Mouse (Mus musculus) kidney, embryonic 16.5 days (tissue): ENCODE measurements at regions not wholly inside any gene's neighbourhood (a gene's known extent, or its start where the extent isn't known, plus 50 kb on each side); places are given as distances from the start of the nearest gene placed in this dataset.

Source experiments
- ATAC-seq: fragments of 200-750 bp; cut with Nextera tagmentation; 2 replicates; pipeline ENCODE4 v1.8.0; 2017; ENCODE audit warnings: moderate TSS enrichment; ENCODE audit not compliant: low FRiP score, low TSS enrichment
- H3K27ac ChIP-seq: fragments of 300-500 bp; sonication (generic); 2 replicates; pipeline ENCODE4 v1.5.1; 2014; ENCODE audit warnings: low read length
- H3K27me3 ChIP-seq: fragments of 300-500 bp; sonication (generic); 2 replicates; pipeline ENCODE4 v1.6.1; 2014; ENCODE audit warnings: low read length, control low read depth, mixed read lengths; ENCODE audit not compliant: insufficient read depth
- H3K36me3 ChIP-seq: fragments of 300-500 bp; sonication (generic); 2 replicates; pipeline ENCODE4 v1.6.1; 2014; ENCODE audit warnings: low read length, control low read depth, mixed read lengths; ENCODE audit not compliant: insufficient read depth
- H3K4me1 ChIP-seq: fragments of 300-500 bp; sonication (generic); 2 replicates; pipeline ENCODE4 v1.6.1; 2014; ENCODE audit warnings: low read length, control low read depth, mixed read lengths; ENCODE audit not compliant: insufficient read depth
- H3K4me2 ChIP-seq: fragments of 300-500 bp; sonication (generic); replicated peaks from 2 replicates; pipeline ENCODE4 v1.6.1; 2014; ENCODE audit warnings: low read depth, low read length
- H3K4me3 ChIP-seq: fragments of 300-500 bp; sonication (generic); 2 replicates; pipeline ENCODE4 v1.5.1; 2014; ENCODE audit warnings: mild to moderate bottlenecking, low read length
- H3K9ac ChIP-seq: fragments of 300-500 bp; sonication (generic); replicated peaks from 2 replicates; pipeline ENCODE4 v1.6.1; 2014; ENCODE audit warnings: low read length
- H3K9me3 ChIP-seq: fragments of 300-500 bp; sonication (generic); 2 replicates; pipeline ENCODE4 v1.6.1; 2016; ENCODE audit warnings: low read length, control low read depth
- WGBS: fragments of 180-500 bp; shearing (Covaris S2); extraction: QIAGEN DNeasy Blood & Tissue Kit; methylation state at CpG from one replicate; pipeline ENCODE4 v1.1.7; 2014; 5-methylcytosine and 5-hydroxymethylcytosine counted together

GRCm38 (mm10) chr16:5627910-5628309 is 257.2 kb upstream of the Rbfox1 start:
- no peak overlapping the region for H3K27ac ChIP-seq
- no peak overlapping the region for H3K4me3 ChIP-seq
- WGBS: 13% methylated on average over 4 of the region's 4 CpGs
- peak; percentile 70; the same call in 1 of the 2 replicates for ATAC-seq
- H3K27me3 ChIP-seq: no peaks in the 10 kb centered on the region
- H3K9ac ChIP-seq: no peak overlapping the region
- H3K4me2 ChIP-seq: no peak overlapping the region
- peaks cover 23% of the 10 kb centered on the region for H3K4me1 ChIP-seq
- no peaks in the 10 kb centered on the region for H3K36me3 ChIP-seq
- H3K9me3 ChIP-seq: no peaks in the 10 kb centered on the region

GRCm38 (mm10) chr16:5627117-5627909 is 257.8 kb upstream of the Rbfox1 start:
- ATAC-seq: peak; percentile 65
- Histone ChIP-seq H3K27me3 (no peaks in the 10 kb centered on the region), H3K36me3 (no peaks in the 10 kb centered on the region), H3K9ac (no peak overlapping the region), H3K27ac (no peak overlapping the region), H3K4me3 (no peak overlapping the region), H3K4me1 (peaks cover 23% of the 10 kb centered on the region), H3K9me3 (no peaks in the 10 kb centered on the region), H3K4me2 (no peak overlapping the region)
- WGBS: 22% methylated on average over 5 of the region's 5 CpGs

GRCm38 (mm10) chr16:5625159-5625558 is 260.0 kb upstream of the Rbfox1 start:
- no peak overlapping the region for H3K4me3 ChIP-seq
- H3K27me3 ChIP-seq: no peaks in the 10 kb centered on the region
- WGBS: 23% methylated on average over 3 of the region's 3 CpGs

GRCm38 (mm10) chr16:5620566-5620965 is 264.6 kb upstream of the Rbfox1 start:
- ATAC-seq: no peak
- H3K27me3 ChIP-seq: no peaks in the 10 kb centered on the region
- H3K4me2 ChIP-seq: no peak overlapping the region
- no peak overlapping the region for H3K9ac ChIP-seq
- H3K9me3 ChIP-seq: no peaks in the 10 kb centered on the region
- no peak overlapping the region for H3K27ac ChIP-seq
- H3K36me3 ChIP-seq: no peaks in the 10 kb centered on the region
- H3K4me1 ChIP-seq: peaks cover 18% of the 10 kb centered on the region
- 79% methylated on average over 3 of the region's 3 CpGs for WGBS
- H3K4me3 ChIP-seq: no peak overlapping the region

More at GRCm38 (mm10) chr16:5625159-5625558, 260.0 kb upstream of the Rbfox1 start:
- Histone ChIP-seq H3K9ac (no peak overlapping the region), H3K4me2 (no peak overlapping the region), H3K27ac (no peak overlapping the region), H3K4me1 (peaks cover 23% of the 10 kb centered on the region), H3K36me3 (no peaks in the 10 kb centered on the region), H3K9me3 (no peaks in the 10 kb centered on the region)
- ATAC-seq: no peak

- H3K36me3 ChIP-seq: no peaks in the 10 kb centered on the region
- no peaks in the 10 kb centered on the region for H3K27me3 ChIP-seq
- peaks cover 23% of the 10 kb centered on the region for H3K4me1 ChIP-seq
- no peak overlapping the region for H3K9ac ChIP-seq
- H3K4me3 ChIP-seq: no peak overlapping the region
- no peak overlapping the region for H3K27ac ChIP-seq
- H3K9me3 ChIP-seq: no peaks in the 10 kb centered on the region
- 34% methylated on average over 5 of the region's 5 CpGs for WGBS
- peak; percentile 31; the same call in 1 of the 2 replicates for ATAC-seq
- peak overlapping the region; percentile 26 for H3K4me2 ChIP-seq
Measured at GRCm38 (mm10) chr16:5616356-5616755, 268.8 kb upstream of the Rbfox1 start.

- H3K9ac ChIP-seq: no peak overlapping the region
- WGBS: 80% methylated on average over 6 of the region's 6 CpGs
- ATAC-seq: no peak
Measured at GRCm38 (mm10) chr16:5595359-5595758, 289.8 kb upstream of the Rbfox1 start.

GRCm38 (mm10) chr16:5578333-5578732 is 306.8 kb upstream of the Rbfox1 start:
- H3K27ac ChIP-seq: no peak overlapping the region
- WGBS: 43% methylated on average over 3 of the region's 3 CpGs
- no peaks in the 10 kb centered on the region for H3K36me3 ChIP-seq
- no peak overlapping the region for H3K4me3 ChIP-seq
- H3K4me1 ChIP-seq: 0 out of 2 replicates have a peak, but pooled peaks cover 5% of the 10 kb centered on the region
- H3K27me3 ChIP-seq: no peaks in the 10 kb centered on the region
- no peak overlapping the region for H3K4me2 ChIP-seq
- no peak for ATAC-seq
- H3K9ac ChIP-seq: no peak overlapping the region
- no peaks in the 10 kb centered on the region for H3K9me3 ChIP-seq

More at GRCm38 (mm10) chr16:5595359-5595758, 289.8 kb upstream of the Rbfox1 start:
- no peaks in the 10 kb centered on the region for H3K4me1 ChIP-seq
- no peaks in the 10 kb centered on the region for H3K27me3 ChIP-seq
- no peak overlapping the region for H3K4me3 ChIP-seq
- H3K27ac ChIP-seq: no peak overlapping the region
- H3K9me3 ChIP-seq: no peaks in the 10 kb centered on the region
- no peak overlapping the region for H3K4me2 ChIP-seq
- no peaks in the 10 kb centered on the region for H3K36me3 ChIP-seq

- Histone ChIP-seq H3K4me1 (peaks cover 7% of the 10 kb centered on the region; the same call in 1 of the 2 replicates), H3K9me3 (no peaks in the 10 kb centered on the region), H3K9ac (no peak overlapping the region), H3K27ac (no peak overlapping the region), H3K4me2 (no peak overlapping the region), H3K27me3 (no peaks in the 10 kb centered on the region), H3K4me3 (no peak overlapping the region), H3K36me3 (no peaks in the 10 kb centered on the region)
- ATAC-seq: no peak
Measured at GRCm38 (mm10) chr16:5572780-5573179, 312.4 kb upstream of the Rbfox1 start.

- 63% methylated on average over 4 of the region's 4 CpGs for WGBS
- no peak overlapping the region for H3K4me2 ChIP-seq
Measured at GRCm38 (mm10) chr16:5570619-5571018, 314.5 kb upstream of the Rbfox1 start.

GRCm38 (mm10) chr16:5569101-5569500 is 313.3 kb upstream of the Eef2kmt start:
- no peak for ATAC-seq

More at GRCm38 (mm10) chr16:5570619-5571018, 314.5 kb upstream of the Rbfox1 start:
- no peak; the same call in 1 of the 2 replicates for ATAC-seq
- Histone ChIP-seq H3K9me3 (no peaks in the 10 kb centered on the region), H3K27me3 (no peaks in the 10 kb centered on the region), H3K9ac (no peak overlapping the region), H3K36me3 (no peaks in the 10 kb centered on the region), H3K27ac (no peak overlapping the region), H3K4me1 (peaks cover 7% of the 10 kb centered on the region; the same call in 1 of the 2 replicates), H3K4me3 (no peak overlapping the region)

More at GRCm38 (mm10) chr16:5569101-5569500, 313.3 kb upstream of the Eef2kmt start:
- 65% methylated on average over 10 of the region's 10 CpGs for WGBS
- Histone ChIP-seq H3K27me3 (no peaks in the 10 kb centered on the region), H3K9ac (no peak overlapping the region), H3K36me3 (no peaks in the 10 kb centered on the region), H3K4me3 (no peak overlapping the region), H3K9me3 (no peaks in the 10 kb centered on the region), H3K4me1 (peaks cover 7% of the 10 kb centered on the region; the same call in 1 of the 2 replicates), H3K27ac (no peak overlapping the region), H3K4me2 (no peak overlapping the region)
